Mouse (Mus musculus) embryo, embryonic 10 days (tissue): ENCODE measurements around the gene Rbm24.

Experiments
- DNase-seq: peaks from one replicate; pipeline ENCODE4 v3.0.0-alpha.2; 2015; ENCODE audit warnings: low spot score

The Rbm24 gene

GRCm38 (mm10) chr13:46438960-46439359 is 20.7 kb downstream of the Rbm24 start:
- DNase-seq: no peak

GRCm38 (mm10) chr13:46444021-46444420 is 25.8 kb downstream of the Rbm24 start:
- no peak for DNase-seq

GRCm38 (mm10) chr13:46446062-46446461 is 27.8 kb downstream of the Rbm24 start:
- DNase-seq: no peak

GRCm38 (mm10) chr13:46448276-46448675 is 30.0 kb downstream of the Rbm24 start:
- DNase-seq: no peak

GRCm38 (mm10) chr13:46449955-46450354 is 31.7 kb downstream of the Rbm24 start:
- DNase-seq: no peak

- no peak for DNase-seq
These were observed 32.4 kb downstream of the Rbm24 start for GRCm38 (mm10) chr13:46450623-46451022.

- no peak for DNase-seq
These were observed 33.3 kb downstream of the Rbm24 start for GRCm38 (mm10) chr13:46451548-46451947.

- DNase-seq: no peak
These were observed 41.3 kb downstream of the Rbm24 start for GRCm38 (mm10) chr13:46459546-46459945.

- DNase-seq: no peak
These were observed 44.0 kb downstream of the Rbm24 start for GRCm38 (mm10) chr13:46462280-46462679.

- DNase-seq: no peak
These were observed 45.5 kb downstream of the Rbm24 start for GRCm38 (mm10) chr13:46463764-46464163.

GRCm38 (mm10) chr13:46468251-46468650 is 50.0 kb downstream of the Rbm24 start:
- no peak for DNase-seq

- no peak for DNase-seq
These were observed 51.3 kb downstream of the Rbm24 start for GRCm38 (mm10) chr13:46469536-46469935.
